Mouse (Mus musculus): ENCODE results near the gene Rap1gap. TPM values are rescaled to one million over a fixed set of nuclear protein-coding genes. Genes with fewer than 3 reads are reported as not detected.

Rap1gap gene
- polyA plus RNA-seq, 2 experiments = 1.7 to 2.7 TPM

DNA sequence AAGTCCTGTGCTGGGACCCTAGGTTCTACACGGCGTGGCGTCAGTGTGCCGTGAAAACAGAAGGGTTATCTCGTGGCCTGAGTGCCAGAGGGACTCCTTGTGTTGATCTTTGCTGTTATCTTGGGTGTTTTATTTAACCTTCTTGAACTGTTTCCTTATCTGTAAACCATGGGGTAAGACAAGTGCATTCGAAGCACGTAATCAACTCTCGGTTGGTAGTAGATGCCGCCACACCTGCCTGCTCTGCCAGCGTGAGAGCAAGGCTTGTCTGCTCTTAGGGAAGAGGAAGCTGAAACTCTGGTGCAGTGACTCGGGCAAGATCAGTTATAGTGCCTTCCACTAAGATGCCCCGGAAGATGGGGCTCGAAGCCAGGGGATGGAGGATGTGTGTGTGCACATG is 48.4 kb downstream of the Rap1gap start:
- WGBS (ENCODE audit: insufficient replicate concordance) = 23% methylated on average over 13 of the region's 13 CpGs
- no peak for DNase-seq (ENCODE audit: low read depth in 3 of 3, low spot score in 3 of 3)
- Histone ChIP-seq H3K9ac (replicated peaks) (no peak overlapping the region), H3K27ac (no peak overlapping the region), H3K36me3 (replicated peaks; ENCODE audit: control insufficient read depth, insufficient read depth, low read depth) (no peaks in the 10 kb centered on the region), H3K9me3 (ENCODE audit: control insufficient read depth, low read length) (no peaks in the 10 kb centered on the region), H3K4me1 (replicated peaks; ENCODE audit: control insufficient read depth in 2 of 2, insufficient read depth in 2 of 2, low read length in 1 of 2) (peaks cover 0 to 8% of the 10 kb centered on the region in 2 experiments; a peak in 2 of 4 replicates), H3K4me2 (ENCODE audit: low read depth) (no peak overlapping the region), H3K4me3 (ENCODE audit: insufficient read depth in 1 of 2, low read depth in 2 of 2, low read length in 2 of 2) (no peak overlapping the region), H3K27me3 (ENCODE audit: control insufficient read depth, insufficient read depth, low read length) (peaks cover under 1% of the 10 kb centered on the region)
- peak; percentile 58; the same call in 1 of the 2 replicates for ATAC-seq (ENCODE audit: insufficient read depth)
- TF ChIP-seq EP300 (IDR thresholded peaks at IDR 0.05; ENCODE audit: low read depth) (peak; percentile 49), CTCF (IDR thresholded peaks at IDR 0.05; ENCODE audit: low read depth) (no peak)

DNA sequence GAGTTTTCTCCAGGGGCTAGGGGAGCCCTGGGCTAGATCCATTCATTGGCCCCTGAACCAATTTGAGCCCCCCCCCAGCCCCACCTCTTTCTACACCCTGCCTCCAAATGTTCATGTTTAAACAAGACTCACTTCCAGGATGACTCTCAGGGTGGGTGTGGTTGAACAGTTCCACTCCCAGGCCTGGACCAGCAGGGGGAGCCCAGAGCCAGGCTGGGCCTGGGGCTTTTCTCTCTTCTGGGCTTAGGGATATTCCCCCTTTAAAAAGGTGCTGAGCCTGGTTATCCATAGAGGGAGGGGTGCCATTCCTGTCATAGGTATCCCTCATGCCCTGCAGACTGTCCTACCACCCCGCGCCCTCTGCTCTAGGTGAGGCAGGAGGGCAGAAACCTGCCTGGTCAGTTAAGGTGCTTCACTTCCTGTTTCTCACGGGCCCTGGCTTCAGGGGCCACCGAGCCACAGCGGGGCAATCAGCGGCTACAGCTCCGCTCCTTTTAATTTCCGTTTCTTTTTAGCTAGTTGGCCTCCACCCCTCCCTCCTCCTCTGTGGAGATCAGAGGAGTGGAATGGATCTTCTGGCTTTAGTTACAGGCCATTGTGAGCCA is 49.6 kb downstream of the Rap1gap start:
- Histone ChIP-seq H3K27ac (no peak overlapping the region), H3K36me3 (replicated peaks; ENCODE audit: control insufficient read depth, insufficient read depth, low read depth) (no peaks in the 10 kb centered on the region), H3K9ac (replicated peaks) (no peak overlapping the region), H3K4me1 (replicated peaks; ENCODE audit: control insufficient read depth in 2 of 2, insufficient read depth in 2 of 2, low read length in 1 of 2) (peaks cover 0 to 6% of the 10 kb centered on the region in 2 experiments; a peak in 2 of 4 replicates), H3K4me2 (ENCODE audit: low read depth) (no peak overlapping the region), H3K27me3 (ENCODE audit: control insufficient read depth, insufficient read depth, low read length) (no peaks in the 10 kb centered on the region; the same call in 1 of the 2 replicates), H3K9me3 (ENCODE audit: control insufficient read depth, low read length) (no peaks in the 10 kb centered on the region), H3K4me3 (ENCODE audit: insufficient read depth in 1 of 2, low read depth in 2 of 2, low read length in 2 of 2) (no peak overlapping the region)
- ATAC-seq (ENCODE audit: insufficient read depth) = no peak
- no peak for DNase-seq (ENCODE audit: low read depth in 3 of 3, low spot score in 3 of 3)
- WGBS (ENCODE audit: insufficient replicate concordance) = 8% methylated on average over 8 of the region's 8 CpGs
- TF ChIP-seq CTCF (IDR thresholded peaks at IDR 0.05; ENCODE audit: low read depth) = peak; percentile 74
- no peak for TF ChIP-seq EP300 (IDR thresholded peaks at IDR 0.05; ENCODE audit: low read depth)

DNA sequence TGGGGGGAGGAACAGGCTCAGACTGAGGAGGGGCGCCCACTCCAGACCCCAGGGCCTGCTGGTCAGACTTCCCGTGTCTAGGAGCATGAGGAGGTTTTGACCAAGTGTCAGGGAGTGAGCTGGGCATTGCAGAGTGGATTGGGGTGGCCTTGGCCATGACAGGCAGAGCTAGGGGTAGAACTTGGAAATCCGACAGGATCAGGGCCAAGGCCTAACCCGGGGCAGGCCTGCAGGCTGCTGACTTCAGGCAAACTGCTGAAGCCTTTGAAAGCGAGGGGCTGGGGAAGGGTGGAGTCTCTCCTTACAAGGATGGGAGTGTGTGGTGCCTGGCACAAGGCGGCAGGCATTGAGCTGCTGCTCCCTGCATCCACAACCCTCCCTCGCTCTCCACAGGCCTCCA is 52.5 kb downstream of the Rap1gap start:
- Histone ChIP-seq H3K27ac (no peak overlapping the region), H3K27me3 (ENCODE audit: control insufficient read depth, insufficient read depth, low read length) (no peaks in the 10 kb centered on the region; the same call in 1 of the 2 replicates), H3K4me1 (replicated peaks; ENCODE audit: control insufficient read depth in 2 of 2, insufficient read depth in 2 of 2, low read length in 1 of 2) (peaks cover 0 to 6% of the 10 kb centered on the region in 2 experiments; a peak in 2 of 4 replicates), H3K9ac (replicated peaks) (no peak overlapping the region), H3K4me3 (ENCODE audit: insufficient read depth in 1 of 2, low read depth in 2 of 2, low read length in 2 of 2) (no peak overlapping the region), H3K4me2 (ENCODE audit: low read depth) (no peak overlapping the region), H3K36me3 (replicated peaks; ENCODE audit: control insufficient read depth, insufficient read depth, low read depth) (no peaks in the 10 kb centered on the region), H3K9me3 (ENCODE audit: control insufficient read depth, low read length) (no peaks in the 10 kb centered on the region)
- TF ChIP-seq CTCF (IDR thresholded peaks at IDR 0.05; ENCODE audit: low read depth) (no peak), EP300 (IDR thresholded peaks at IDR 0.05; ENCODE audit: low read depth) (no peak)
- no peak for ATAC-seq (ENCODE audit: insufficient read depth)
- DNase-seq (ENCODE audit: low read depth in 3 of 3, low spot score in 3 of 3) = no peak
- WGBS (ENCODE audit: insufficient replicate concordance) = 56% methylated on average over 7 of the region's 7 CpGs

DNA sequence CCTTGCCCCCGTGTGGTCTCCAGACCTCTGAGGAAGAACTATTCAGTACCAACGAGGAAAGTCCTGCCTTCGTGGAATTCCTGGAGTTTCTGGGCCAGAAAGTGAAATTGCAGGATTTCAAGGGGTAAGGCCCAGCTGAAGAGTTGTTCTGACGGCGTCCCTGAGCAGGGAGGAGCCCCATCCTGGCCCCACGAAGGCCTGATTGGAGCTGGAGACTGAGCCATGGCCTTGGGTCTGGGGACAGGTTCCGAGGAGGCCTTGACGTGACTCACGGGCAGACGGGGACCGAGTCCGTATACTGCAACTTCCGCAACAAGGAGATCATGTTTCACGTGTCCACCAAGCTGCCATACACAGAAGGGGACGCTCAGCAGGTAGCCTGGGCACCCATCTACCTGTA is 53.1 kb downstream of the Rap1gap start:
- H3K9me3 ChIP-seq (ENCODE audit: control insufficient read depth, low read length) = no peaks in the 10 kb centered on the region
- peaks cover 0 to 4% of the 10 kb centered on the region in 2 experiments; a peak in 2 of 4 replicates for H3K4me1 ChIP-seq (replicated peaks; ENCODE audit: control insufficient read depth in 2 of 2, insufficient read depth in 2 of 2, low read length in 1 of 2)
- 62% methylated on average over 15 of the region's 15 CpGs for WGBS (ENCODE audit: insufficient replicate concordance)
- ATAC-seq (ENCODE audit: insufficient read depth) (no peak), DNase-seq (ENCODE audit: low read depth in 3 of 3, low spot score in 3 of 3) (no peak)
- no peaks in the 10 kb centered on the region; the same call in 1 of the 2 replicates for H3K27me3 ChIP-seq (ENCODE audit: control insufficient read depth, insufficient read depth, low read length)
- no peak overlapping the region for H3K4me2 ChIP-seq (ENCODE audit: low read depth)
- no peak overlapping the region for H3K9ac ChIP-seq (replicated peaks)
- H3K36me3 ChIP-seq (replicated peaks; ENCODE audit: control insufficient read depth, insufficient read depth, low read depth) = no peaks in the 10 kb centered on the region
- no peak overlapping the region for H3K4me3 ChIP-seq (ENCODE audit: insufficient read depth in 1 of 2, low read depth in 2 of 2, low read length in 2 of 2)
- no peak overlapping the region for H3K27ac ChIP-seq
- no peak for TF ChIP-seq CTCF (IDR thresholded peaks at IDR 0.05; ENCODE audit: low read depth)
- TF ChIP-seq EP300 (IDR thresholded peaks at IDR 0.05; ENCODE audit: low read depth) = no peak

DNA sequence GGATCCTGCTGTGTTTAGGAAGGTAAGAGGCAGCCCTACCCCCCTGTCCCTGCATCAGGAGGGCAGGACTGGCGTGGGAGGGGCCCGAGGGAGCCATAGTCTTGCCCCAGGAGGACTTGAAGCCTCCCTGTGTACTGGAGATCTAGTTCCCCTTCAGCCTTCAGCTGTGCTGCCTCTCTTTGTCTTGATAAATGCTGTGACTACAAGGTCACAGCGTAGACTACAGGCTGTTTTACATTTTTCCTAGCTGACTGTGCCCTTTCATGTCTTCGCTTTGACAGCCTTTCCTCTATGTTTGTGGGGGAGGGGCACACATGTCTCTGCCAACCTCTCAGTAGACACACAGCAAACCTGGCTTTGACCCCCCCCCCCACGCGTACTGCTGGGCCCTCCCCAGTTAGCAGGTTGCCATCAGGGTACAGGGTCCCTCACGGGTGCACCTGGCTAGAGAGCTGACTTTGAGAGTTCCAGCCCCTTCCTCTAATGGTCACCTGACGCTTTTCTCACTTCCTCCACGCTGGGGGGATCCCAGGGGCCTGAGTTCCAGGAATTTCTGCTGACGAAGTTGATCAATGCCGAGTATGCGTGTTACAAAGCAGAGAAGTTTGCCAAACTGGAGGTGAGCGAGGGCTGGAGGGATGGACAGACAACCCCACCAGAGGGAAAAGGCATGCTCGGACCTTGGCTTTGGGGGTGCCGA is 55.0 kb downstream of the Rap1gap start:
- H3K27me3 ChIP-seq (ENCODE audit: control insufficient read depth, insufficient read depth, low read length) = peaks cover 10% of the 10 kb centered on the region
- 19% methylated on average over 15 of the region's 15 CpGs for WGBS (ENCODE audit: insufficient replicate concordance)

More for the DNA sequence above, 55.0 kb downstream of the Rap1gap start:
- Histone ChIP-seq H3K36me3 (replicated peaks; ENCODE audit: control insufficient read depth, insufficient read depth, low read depth) (no peaks in the 10 kb centered on the region), H3K4me2 (ENCODE audit: low read depth) (no peak overlapping the region), H3K4me3 (ENCODE audit: insufficient read depth in 1 of 2, low read depth in 2 of 2, low read length in 2 of 2) (no peak overlapping the region), H3K9me3 (ENCODE audit: control insufficient read depth, low read length) (no peaks in the 10 kb centered on the region), H3K9ac (replicated peaks) (no peak overlapping the region), H3K27ac (no peak overlapping the region), H3K4me1 (replicated peaks; ENCODE audit: control insufficient read depth in 2 of 2, insufficient read depth in 2 of 2, low read length in 1 of 2) (no peaks in the 10 kb centered on the region)
- TF ChIP-seq CTCF (IDR thresholded peaks at IDR 0.05; ENCODE audit: low read depth) (no peak), EP300 (IDR thresholded peaks at IDR 0.05; ENCODE audit: low read depth) (no peak)
- ATAC-seq (ENCODE audit: insufficient read depth) = no peak
- DNase-seq (ENCODE audit: low read depth in 3 of 3, low spot score in 3 of 3) = no peak

All from liver, embryonic 14.5 days (tissue).